Mouse (Mus musculus): ENCODE measurements around the gene Junb.

Junb gene

DNA sequence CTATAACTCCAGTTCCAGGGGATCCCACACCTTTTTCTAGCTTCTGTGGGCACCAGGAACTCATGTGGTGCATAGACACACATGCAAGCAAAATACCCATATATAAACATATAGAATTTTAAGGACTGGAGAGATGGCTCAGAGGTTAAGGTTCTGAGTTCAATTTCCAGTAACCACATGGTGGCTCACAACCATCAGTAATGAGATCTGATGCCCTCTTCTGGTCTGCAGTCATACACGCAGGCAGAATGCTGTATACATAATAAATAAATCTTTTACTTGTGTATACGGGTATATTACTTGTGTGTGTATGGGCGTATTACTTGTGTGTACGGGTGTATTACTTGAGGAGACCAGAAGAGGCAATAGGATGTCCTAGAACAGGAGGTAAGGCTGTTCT, 14.6 kb downstream of the Junb start:
- H3K9me3 ChIP-seq (ENCODE audit: low read length) = no peaks in the 10 kb centered on the region
- TF ChIP-seq CTCF (conservative IDR thresholded peaks at IDR 0.05; ENCODE audit: low read length) (no peak), NANOG (IDR thresholded peaks at IDR 0.05; ENCODE audit: borderline replicate concordance, low read length) (no peak), POU5F1 (IDR thresholded peaks at IDR 0.05; ENCODE audit: borderline replicate concordance, low read length) (no peak)
- peaks cover 52% of the 10 kb centered on the region for H3K36me3 ChIP-seq (ENCODE audit: insufficient read depth, low read length)
- peaks cover 35% of the 10 kb centered on the region for H3K4me1 ChIP-seq (replicated peaks; ENCODE audit: low read depth, low read length)
- H3K27me3 ChIP-seq (ENCODE audit: insufficient read depth, low read length) = no peaks in the 10 kb centered on the region
- H3K4me3 ChIP-seq (replicated peaks; ENCODE audit: low read length) = no peak overlapping the region

GRCm38 (mm10) chr8:84959811-84960210, 18.7 kb downstream of the Junb start:
- H3K4me3 ChIP-seq (replicated peaks; ENCODE audit: low read length) = no peak overlapping the region
- H3K36me3 ChIP-seq (ENCODE audit: insufficient read depth, low read length) = peaks cover 71% of the 10 kb centered on the region
- H3K27me3 ChIP-seq (ENCODE audit: insufficient read depth, low read length) = no peaks in the 10 kb centered on the region
- TF ChIP-seq POU5F1 (IDR thresholded peaks at IDR 0.05; ENCODE audit: borderline replicate concordance, low read length) (no peak), CTCF (conservative IDR thresholded peaks at IDR 0.05; ENCODE audit: low read length) (no peak), NANOG (IDR thresholded peaks at IDR 0.05; ENCODE audit: borderline replicate concordance, low read length) (no peak)
- H3K4me1 ChIP-seq (replicated peaks; ENCODE audit: low read depth, low read length) = peaks cover 26% of the 10 kb centered on the region
- no peaks in the 10 kb centered on the region for H3K9me3 ChIP-seq (ENCODE audit: low read length)

- TF ChIP-seq POU5F1 (IDR thresholded peaks at IDR 0.05; ENCODE audit: borderline replicate concordance, low read length) (no peak), CTCF (conservative IDR thresholded peaks at IDR 0.05; ENCODE audit: low read length) (peak; percentile 93)
- Histone ChIP-seq H3K4me1 (replicated peaks; ENCODE audit: low read depth, low read length) (peaks cover 44% of the 10 kb centered on the region), H3K9me3 (ENCODE audit: low read length) (no peaks in the 10 kb centered on the region), H3K36me3 (ENCODE audit: insufficient read depth, low read length) (peaks cover 49% of the 10 kb centered on the region), H3K4me3 (replicated peaks; ENCODE audit: low read length) (no peak overlapping the region), H3K27me3 (ENCODE audit: insufficient read depth, low read length) (peaks cover 4% of the 10 kb centered on the region; the same call in 1 of the 2 replicates)
These were observed 21.8 kb downstream of the Junb start for GRCm38 (mm10) chr8:84956768-84957167.

DNA sequence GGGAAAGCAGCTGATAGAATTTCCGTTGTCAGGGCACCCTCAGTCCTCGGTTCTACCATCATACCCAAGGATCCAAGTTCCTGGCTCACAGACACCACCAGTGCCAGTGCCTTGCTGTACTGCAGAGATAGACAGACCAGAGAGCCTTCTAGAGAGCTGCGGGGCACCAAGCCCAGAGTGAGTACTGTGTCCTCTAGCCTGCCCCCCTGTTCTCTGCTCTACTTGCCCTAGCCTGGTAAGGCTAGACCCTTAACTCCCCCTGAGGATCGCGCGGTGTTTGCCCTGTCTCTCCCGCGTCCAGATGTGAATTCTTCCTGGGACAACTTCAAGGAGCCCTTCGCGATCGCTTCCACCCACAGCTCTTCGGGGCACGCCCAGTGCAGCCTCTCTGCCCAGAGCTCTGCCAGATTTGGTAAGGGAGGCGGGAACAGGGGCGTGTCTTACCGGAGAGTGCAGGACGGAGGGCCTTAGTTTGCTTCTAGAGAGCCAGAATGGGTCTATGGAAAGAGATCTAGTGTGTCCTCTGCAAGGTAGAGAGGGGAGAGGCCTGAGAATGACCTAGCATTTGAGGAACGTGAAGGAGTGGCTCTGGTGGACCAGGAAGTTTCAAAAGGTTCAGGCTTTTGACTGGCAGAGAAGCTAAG, 25.8 kb downstream of the Junb start:
- Histone ChIP-seq H3K9me3 (ENCODE audit: low read length) (no peaks in the 10 kb centered on the region), H3K36me3 (ENCODE audit: insufficient read depth, low read length) (peaks cover 15% of the 10 kb centered on the region), H3K4me1 (replicated peaks; ENCODE audit: low read depth, low read length) (peaks cover 46% of the 10 kb centered on the region), H3K27me3 (ENCODE audit: insufficient read depth, low read length) (peaks cover 31% of the 10 kb centered on the region), H3K4me3 (replicated peaks; ENCODE audit: low read length) (peak overlapping the region; percentile 64)
- TF ChIP-seq CTCF (conservative IDR thresholded peaks at IDR 0.05; ENCODE audit: low read length) (no peak), NANOG (IDR thresholded peaks at IDR 0.05; ENCODE audit: borderline replicate concordance, low read length) (no peak), POU5F1 (IDR thresholded peaks at IDR 0.05; ENCODE audit: borderline replicate concordance, low read length) (no peak)

DNA sequence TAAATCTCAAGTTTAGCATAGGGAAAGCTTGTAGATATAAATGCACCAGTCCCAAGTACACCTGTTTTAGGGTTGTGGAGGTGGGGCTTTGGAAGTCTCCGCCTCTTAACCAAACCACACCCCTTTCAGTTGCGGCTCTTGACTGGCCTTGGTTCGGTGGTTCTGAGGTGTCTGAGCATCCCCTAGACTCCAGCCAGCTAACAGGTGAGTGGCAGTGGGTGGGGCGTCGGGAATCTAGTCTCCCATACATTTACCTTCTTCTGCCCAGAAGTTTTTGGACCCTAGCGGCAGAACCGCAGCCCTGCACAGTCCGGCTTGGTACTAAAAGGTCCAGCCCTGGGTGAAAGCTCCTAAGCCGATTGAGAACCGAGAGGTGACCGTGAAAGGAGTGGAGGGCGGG, 28.8 kb downstream of the Junb start:
- no peaks in the 10 kb centered on the region for H3K36me3 ChIP-seq (ENCODE audit: insufficient read depth, low read length)
- no peaks in the 10 kb centered on the region for H3K9me3 ChIP-seq (ENCODE audit: low read length)
- H3K4me3 ChIP-seq (replicated peaks; ENCODE audit: low read length) = peak overlapping the region; percentile 39; the same call in 1 of the 2 replicates
- H3K4me1 ChIP-seq (replicated peaks; ENCODE audit: low read depth, low read length) = peaks cover 46% of the 10 kb centered on the region
- no peak for TF ChIP-seq CTCF (conservative IDR thresholded peaks at IDR 0.05; ENCODE audit: low read length)
- TF ChIP-seq POU5F1 (IDR thresholded peaks at IDR 0.05; ENCODE audit: borderline replicate concordance, low read length) = no peak
- TF ChIP-seq NANOG (IDR thresholded peaks at IDR 0.05; ENCODE audit: borderline replicate concordance, low read length) = no peak
- peaks cover 58% of the 10 kb centered on the region for H3K27me3 ChIP-seq (ENCODE audit: insufficient read depth, low read length)

- no peak overlapping the region for H3K4me3 ChIP-seq (replicated peaks; ENCODE audit: low read length)
- H3K9me3 ChIP-seq (ENCODE audit: low read length) = no peaks in the 10 kb centered on the region
- TF ChIP-seq NANOG (IDR thresholded peaks at IDR 0.05; ENCODE audit: borderline replicate concordance, low read length) (no peak), CTCF (conservative IDR thresholded peaks at IDR 0.05; ENCODE audit: low read length) (no peak), POU5F1 (IDR thresholded peaks at IDR 0.05; ENCODE audit: borderline replicate concordance, low read length) (no peak)
- peaks cover 41% of the 10 kb centered on the region for H3K4me1 ChIP-seq (replicated peaks; ENCODE audit: low read depth, low read length)
- H3K27me3 ChIP-seq (ENCODE audit: insufficient read depth, low read length) = peaks cover 74% of the 10 kb centered on the region
- H3K36me3 ChIP-seq (ENCODE audit: insufficient read depth, low read length) = no peaks in the 10 kb centered on the region
These were observed 31.3 kb downstream of the Junb start for GRCm38 (mm10) chr8:84947241-84947545.

DNA sequence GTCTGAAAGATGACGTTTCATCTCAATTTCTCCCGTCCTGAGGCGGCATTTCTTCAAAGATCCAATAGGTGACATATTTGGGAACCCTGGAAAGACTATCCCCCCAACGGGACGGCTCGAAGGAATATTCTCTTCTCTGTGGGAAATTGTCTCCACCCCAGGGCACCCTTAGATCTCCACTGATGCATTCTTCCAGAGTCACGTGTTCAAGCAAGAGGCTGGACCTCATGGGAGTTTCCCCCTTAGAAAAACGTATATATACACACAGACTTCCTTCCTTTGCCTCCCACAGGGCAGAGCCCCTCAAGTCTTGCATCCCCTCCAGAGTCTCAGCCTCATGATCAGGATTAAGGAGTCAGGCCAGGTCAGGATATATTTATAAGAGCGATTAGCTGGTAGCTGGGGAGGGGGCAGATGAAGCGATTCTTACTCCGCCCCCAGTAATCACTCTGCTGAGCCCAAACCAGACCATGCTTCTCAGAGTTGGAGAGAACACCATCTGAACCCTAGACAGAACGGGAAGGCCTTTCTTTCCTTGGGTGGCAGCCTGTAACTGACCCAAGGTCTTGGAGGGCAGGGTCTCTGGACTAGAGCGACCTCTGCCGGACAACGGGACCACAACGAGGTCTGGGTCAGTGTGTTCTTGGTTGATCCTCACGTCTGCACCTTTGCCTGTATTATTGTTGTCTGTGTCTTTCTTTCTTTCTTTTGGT, 31.8 kb downstream of the Junb start, which contains the start of gene Rtbdn:
TSS of gene Rtbdn (plus strand) at position 464 of the 713 bp plus-strand sequence.
- H3K36me3 ChIP-seq (ENCODE audit: insufficient read depth, low read length) = no peaks in the 10 kb centered on the region
- no peaks in the 10 kb centered on the region for H3K9me3 ChIP-seq (ENCODE audit: low read length)
- peak within 1 kb of the TSS; percentile 83 for H3K4me3 ChIP-seq (replicated peaks; ENCODE audit: low read length)
- H3K27me3 ChIP-seq (ENCODE audit: insufficient read depth, low read length) = peaks cover 69% of the 10 kb centered on the region
- peaks cover 37% of the 10 kb centered on the region for H3K4me1 ChIP-seq (replicated peaks; ENCODE audit: low read depth, low read length)
- TF ChIP-seq CTCF (conservative IDR thresholded peaks at IDR 0.05; ENCODE audit: low read length) (peak; percentile 60), POU5F1 (IDR thresholded peaks at IDR 0.05; ENCODE audit: borderline replicate concordance, low read length) (no peak)

DNA sequence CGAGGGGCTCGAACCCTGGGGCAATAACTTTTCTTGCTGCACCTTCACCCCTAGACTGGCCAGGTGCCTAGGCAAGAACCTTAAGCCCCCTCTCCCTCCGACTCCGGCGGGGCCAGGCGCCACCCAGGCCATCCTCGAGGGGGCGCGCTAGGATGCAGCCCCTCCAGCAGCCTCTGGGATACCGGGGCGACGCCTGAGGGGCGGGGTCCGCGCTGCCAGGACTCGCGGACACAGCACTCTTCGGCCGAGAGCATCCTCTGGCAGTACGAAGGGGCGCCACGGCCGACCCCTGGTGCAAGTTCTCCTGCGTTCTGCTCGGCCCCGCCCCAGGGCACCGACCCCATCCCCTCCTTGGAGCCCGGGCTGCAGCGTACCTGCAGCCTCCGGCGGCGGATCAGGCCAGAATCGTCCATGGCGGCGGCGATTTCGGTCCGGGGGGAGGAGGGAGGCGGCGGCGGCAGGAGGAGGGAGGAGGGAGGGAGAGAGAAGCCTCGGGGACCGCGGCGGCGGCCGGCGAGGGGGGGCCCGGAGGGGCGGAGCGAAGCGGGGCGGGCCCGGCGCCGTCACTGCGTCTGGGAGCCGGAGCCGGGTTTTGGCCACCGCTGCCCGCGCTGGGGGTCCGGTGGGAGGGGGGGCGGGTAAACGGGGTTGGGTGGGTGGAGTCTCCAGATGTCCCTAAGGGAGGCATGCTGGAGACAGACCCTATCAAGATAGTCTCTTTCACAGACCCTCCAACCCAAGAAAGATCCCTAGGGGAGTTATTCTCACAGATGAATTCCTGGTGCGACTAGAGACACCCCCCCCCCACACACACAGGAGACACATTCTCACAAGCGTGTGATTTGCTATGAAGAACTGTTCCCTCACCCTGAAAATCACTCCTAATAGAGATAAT, 32.6 kb downstream of the Junb start:
- H3K4me3 ChIP-seq (replicated peaks; ENCODE audit: low read length) = peak overlapping the region; percentile 83
- H3K9me3 ChIP-seq (ENCODE audit: low read length) = no peaks in the 10 kb centered on the region
- H3K4me1 ChIP-seq (replicated peaks; ENCODE audit: low read depth, low read length) = peaks cover 37% of the 10 kb centered on the region
- peak; percentile 17; the same call in 1 of the 2 replicates for TF ChIP-seq CTCF (conservative IDR thresholded peaks at IDR 0.05; ENCODE audit: low read length)
- no peak for TF ChIP-seq NANOG (IDR thresholded peaks at IDR 0.05; ENCODE audit: borderline replicate concordance, low read length)
- no peaks in the 10 kb centered on the region for H3K36me3 ChIP-seq (ENCODE audit: insufficient read depth, low read length)
- peaks cover 68% of the 10 kb centered on the region for H3K27me3 ChIP-seq (ENCODE audit: insufficient read depth, low read length)

Measured in E14TG2a.4 (cell line).